Mouse (Mus musculus): ENCODE results near the gene Plscr2. TPM values are rescaled to one million over a fixed set of nuclear protein-coding genes. Genes with fewer than 3 reads are reported as not detected.
A peak's percentile ranks its signal among the peaks of the same experiment; 100 is the strongest.

The Plscr2 gene
- polyA plus RNA-seq, 1 experiment, result not detected

DNA sequence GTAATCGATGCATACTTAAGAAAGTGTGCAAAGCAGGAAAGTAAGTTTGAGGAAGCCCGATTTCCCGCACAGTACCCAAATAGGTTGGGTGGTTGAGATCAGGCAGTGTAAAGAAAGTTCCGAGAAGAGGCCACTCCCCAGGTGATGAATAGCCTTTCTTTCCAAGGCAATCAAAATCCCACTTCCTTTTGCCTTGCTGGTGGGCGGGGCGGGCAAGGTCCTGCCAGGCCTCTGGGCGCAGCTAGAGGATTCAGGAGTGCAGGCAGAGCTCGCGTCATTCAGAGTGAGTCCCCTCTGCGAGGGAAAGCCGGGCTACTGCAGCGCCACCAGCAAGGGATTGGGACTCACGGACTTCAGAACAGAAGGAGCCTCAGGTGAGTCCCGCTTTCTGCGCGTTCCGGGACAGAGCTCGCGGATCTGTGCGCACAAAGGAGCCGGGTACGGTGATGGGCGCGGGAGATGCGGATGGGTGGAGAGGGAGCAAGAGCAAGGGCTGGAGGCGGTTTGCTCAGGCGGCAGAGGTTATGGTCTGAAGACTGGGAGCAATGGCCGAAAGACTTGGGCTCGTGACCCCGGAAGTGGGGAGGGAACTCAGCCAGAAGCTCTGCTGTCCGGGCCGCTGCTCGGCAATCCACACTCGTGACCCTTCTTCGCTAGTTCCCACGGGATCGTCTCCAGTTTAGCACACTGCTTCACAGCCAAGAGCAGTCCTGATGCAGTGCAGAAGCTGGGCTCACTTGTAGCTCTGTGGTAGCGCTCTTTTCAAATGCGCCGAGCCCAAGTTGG lies 25.2 kb upstream of the Plscr2 start:
- Histone ChIP-seq H3K4me3 (ENCODE audit: insufficient read depth, low read depth, low read length) (peak overlapping the region; percentile 61), H3K4me1 (ENCODE audit: control insufficient read depth, insufficient read depth, low read length) (peaks cover 4% of the 10 kb centered on the region), H3K27ac (ENCODE audit: insufficient read depth, low read depth, low read length) (no peak overlapping the region)
- 2% methylated on average over 40 of the region's 40 CpGs for WGBS
- TF ChIP-seq POLR2A (IDR thresholded peaks at IDR 0.05; ENCODE audit: insufficient read depth, low read depth, low read length) (no peak), CTCF (IDR thresholded peaks at IDR 0.05; ENCODE audit: insufficient read depth, low read depth, low read length) (no peak)

DNA sequence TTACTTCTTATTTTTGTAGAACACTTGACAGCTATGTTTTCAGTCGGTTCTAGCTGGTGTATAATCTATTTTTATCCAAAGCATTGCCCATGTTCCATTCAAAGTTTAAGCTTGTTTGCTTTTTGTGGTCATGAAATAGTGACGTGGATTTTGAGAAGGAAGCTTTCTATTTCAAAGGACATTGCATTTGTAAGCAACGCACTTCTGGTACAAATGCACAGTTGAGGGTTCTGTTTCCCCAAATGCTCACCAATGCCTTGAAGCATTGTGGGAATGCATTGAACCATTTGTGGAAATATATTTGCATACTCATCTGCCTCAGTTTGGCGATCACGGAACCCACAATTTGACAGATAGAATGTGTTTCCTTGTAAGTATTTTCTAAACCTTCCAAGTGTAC lies 22.7 kb upstream of the Plscr2 start:
- 58% methylated on average over 5 of the region's 5 CpGs for WGBS
- peaks cover 4% of the 10 kb centered on the region for H3K4me1 ChIP-seq (ENCODE audit: control insufficient read depth, insufficient read depth, low read length)
- H3K27ac ChIP-seq (ENCODE audit: insufficient read depth, low read depth, low read length), result no peak overlapping the region
- no peak overlapping the region for H3K4me3 ChIP-seq (ENCODE audit: insufficient read depth, low read depth, low read length)
- no peak for TF ChIP-seq CTCF (IDR thresholded peaks at IDR 0.05; ENCODE audit: insufficient read depth, low read depth, low read length)
- TF ChIP-seq POLR2A (IDR thresholded peaks at IDR 0.05; ENCODE audit: insufficient read depth, low read depth, low read length), result no peak

DNA sequence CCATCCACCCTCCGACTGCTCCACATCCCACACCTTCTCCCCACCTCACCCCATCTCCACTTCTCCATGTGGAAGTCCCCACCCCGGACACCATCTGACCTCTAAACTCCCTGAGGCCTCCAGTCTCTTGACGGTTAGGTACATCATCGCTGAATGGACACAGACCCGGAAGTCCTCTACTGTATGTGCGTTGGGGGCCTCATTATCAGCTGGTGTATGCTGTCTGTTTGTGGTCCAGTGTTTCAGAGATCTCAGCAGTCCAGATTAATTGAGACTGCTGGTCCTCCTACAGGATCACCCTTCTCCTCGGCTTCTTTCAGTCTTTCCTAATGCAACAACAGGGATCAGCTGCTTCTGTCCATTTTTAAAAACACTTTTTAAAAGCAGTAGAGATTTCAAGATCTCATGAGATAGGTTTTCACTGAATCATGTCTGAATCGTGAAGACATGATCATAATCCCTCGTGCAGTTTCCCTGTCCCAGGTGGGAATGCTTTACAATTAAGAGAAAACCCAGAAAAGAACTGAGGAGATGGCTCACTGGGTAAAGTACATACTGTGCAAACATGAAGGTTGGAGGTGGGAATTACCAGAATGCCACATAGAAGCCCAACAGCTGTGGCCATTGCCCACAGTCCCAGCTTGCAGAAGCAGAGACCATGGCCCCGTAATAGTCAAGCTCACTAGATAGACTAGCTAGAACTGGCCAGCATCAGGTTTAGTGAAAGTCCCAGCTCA lies 21.6 kb upstream of the Plscr2 start:
- TF ChIP-seq CTCF (IDR thresholded peaks at IDR 0.05; ENCODE audit: insufficient read depth, low read depth, low read length) (no peak), POLR2A (IDR thresholded peaks at IDR 0.05; ENCODE audit: insufficient read depth, low read depth, low read length) (no peak)
- H3K4me1 ChIP-seq (ENCODE audit: control insufficient read depth, insufficient read depth, low read length), result peaks cover 4% of the 10 kb centered on the region
- H3K4me3 ChIP-seq (ENCODE audit: insufficient read depth, low read depth, low read length), result no peak overlapping the region
- no peak overlapping the region for H3K27ac ChIP-seq (ENCODE audit: insufficient read depth, low read depth, low read length)
- 95% methylated on average over 10 of the region's 10 CpGs for WGBS

DNA sequence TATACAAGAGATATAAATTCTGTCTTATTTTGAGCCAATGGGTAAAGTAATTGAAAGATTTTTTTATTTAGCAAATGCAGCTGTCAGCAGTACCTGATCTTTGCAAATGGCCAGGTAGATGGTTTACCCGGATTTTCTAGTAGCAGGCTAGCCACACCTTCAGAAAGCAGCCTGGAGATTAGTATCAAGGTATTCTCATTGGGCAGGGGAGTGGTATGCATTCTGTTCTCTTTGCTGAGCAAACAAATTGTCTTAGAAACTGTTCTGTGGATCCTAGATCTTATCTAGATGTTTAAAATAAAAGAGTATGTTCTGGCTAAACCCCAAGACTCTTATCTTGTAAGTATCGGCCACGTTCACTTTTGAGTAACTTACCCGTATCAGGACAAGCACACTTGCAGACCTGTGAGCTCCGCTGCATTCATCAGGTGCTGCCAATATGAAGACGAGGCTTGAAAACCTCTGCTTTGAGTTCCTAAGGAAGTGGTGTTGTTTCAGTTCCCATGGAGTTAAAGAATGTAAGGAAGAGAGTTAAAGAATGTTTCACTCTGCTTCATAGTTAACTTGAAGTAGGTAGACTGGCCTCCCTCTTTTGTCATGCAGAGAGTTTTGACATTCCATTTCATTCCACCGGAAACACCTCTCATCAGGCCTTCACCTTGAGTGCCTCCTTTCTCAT lies 14.8 kb upstream of the Plscr2 start:
- Histone ChIP-seq H3K4me1 (ENCODE audit: control insufficient read depth, insufficient read depth, low read length) (no peaks in the 10 kb centered on the region), H3K4me3 (ENCODE audit: insufficient read depth, low read depth, low read length) (no peak overlapping the region), H3K27ac (ENCODE audit: insufficient read depth, low read depth, low read length) (no peak overlapping the region)
- 90% methylated on average over 7 of the region's 7 CpGs for WGBS
- no peak for TF ChIP-seq CTCF (IDR thresholded peaks at IDR 0.05; ENCODE audit: insufficient read depth, low read depth, low read length)
- no peak for TF ChIP-seq POLR2A (IDR thresholded peaks at IDR 0.05; ENCODE audit: insufficient read depth, low read depth, low read length)

DNA sequence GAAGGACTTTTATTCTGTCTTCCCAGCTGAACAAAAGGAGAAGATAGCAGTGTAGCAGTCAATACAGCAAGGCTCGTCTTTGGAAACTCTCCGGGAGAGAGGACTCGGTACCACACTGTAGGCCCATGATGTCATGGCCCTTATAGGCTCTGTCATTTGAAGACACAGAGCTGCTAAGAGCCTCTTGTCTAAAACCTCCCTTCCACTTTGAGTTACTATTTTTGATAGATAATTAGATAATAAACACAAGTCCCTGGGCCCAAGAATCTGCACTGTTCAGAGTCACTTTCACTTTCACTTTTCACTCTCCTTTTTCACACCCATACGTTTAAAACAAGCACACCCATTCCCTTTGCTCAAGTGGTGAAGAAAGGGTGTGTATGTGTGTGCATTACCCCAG lies 9.7 kb upstream of the Plscr2 start:
- Histone ChIP-seq H3K27ac (ENCODE audit: insufficient read depth, low read depth, low read length) (no peak overlapping the region), H3K4me3 (ENCODE audit: insufficient read depth, low read depth, low read length) (no peak overlapping the region), H3K4me1 (ENCODE audit: control insufficient read depth, insufficient read depth, low read length) (no peaks in the 10 kb centered on the region)
- 82% methylated on average over 4 of the region's 4 CpGs for WGBS
- TF ChIP-seq CTCF (IDR thresholded peaks at IDR 0.05; ENCODE audit: insufficient read depth, low read depth, low read length) (no peak), POLR2A (IDR thresholded peaks at IDR 0.05; ENCODE audit: insufficient read depth, low read depth, low read length) (no peak)

DNA sequence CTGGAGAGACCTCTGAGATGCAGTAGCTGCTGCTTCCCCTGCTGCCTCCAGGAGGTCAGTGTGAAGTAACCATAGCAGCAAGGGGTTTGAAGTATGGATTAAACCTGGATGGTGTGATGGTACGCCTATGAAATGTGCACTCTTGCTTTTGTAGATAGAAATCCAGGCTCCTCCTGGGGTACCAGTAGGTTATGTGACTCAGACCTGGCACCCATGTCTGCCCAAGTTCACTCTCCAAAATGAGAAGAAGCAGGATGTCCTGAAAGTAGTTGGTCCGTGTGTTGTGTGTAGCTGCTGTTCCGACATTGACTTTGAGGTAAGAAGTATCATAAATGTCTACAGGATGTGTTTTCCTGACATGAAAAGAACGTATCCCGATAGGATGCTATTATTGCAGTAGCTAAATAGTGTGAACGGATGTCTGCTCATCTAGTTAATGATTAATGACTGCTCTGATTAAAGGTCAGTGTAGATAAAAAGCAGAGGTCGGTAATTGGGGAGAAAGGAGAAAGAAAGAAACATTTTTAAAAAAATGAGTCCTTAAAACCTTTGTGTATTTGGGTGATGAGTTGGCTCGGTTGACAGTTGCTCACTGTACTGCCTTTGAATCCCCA lies 8.7 kb upstream of the Plscr2 start:
- TF ChIP-seq CTCF (IDR thresholded peaks at IDR 0.05; ENCODE audit: insufficient read depth, low read depth, low read length) (no peak), POLR2A (IDR thresholded peaks at IDR 0.05; ENCODE audit: insufficient read depth, low read depth, low read length) (no peak)
- WGBS, result 90% methylated on average over 8 of the region's 8 CpGs
- Histone ChIP-seq H3K27ac (ENCODE audit: insufficient read depth, low read depth, low read length) (no peak overlapping the region), H3K4me3 (ENCODE audit: insufficient read depth, low read depth, low read length) (no peak overlapping the region), H3K4me1 (ENCODE audit: control insufficient read depth, insufficient read depth, low read length) (no peaks in the 10 kb centered on the region)

DNA sequence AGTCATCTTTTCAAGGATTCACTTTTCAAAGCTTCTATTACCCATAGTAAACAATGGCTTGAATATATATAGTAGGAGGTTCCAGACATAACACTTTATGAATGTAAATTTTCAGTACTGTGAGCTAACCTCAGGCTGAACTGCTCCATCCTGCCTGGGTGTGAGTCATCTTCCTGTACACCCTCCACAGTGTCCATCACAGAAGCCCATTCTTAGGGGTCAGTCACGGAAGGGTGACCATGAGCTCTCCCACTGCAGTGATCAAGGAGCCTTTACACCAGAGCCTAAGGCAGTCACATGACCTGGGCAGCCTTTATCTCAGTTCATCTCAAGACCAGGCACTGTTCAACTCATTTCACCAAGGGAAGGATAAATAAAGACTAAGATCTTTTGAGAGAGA lies 7.7 kb upstream of the Plscr2 start:
- Histone ChIP-seq H3K27ac (ENCODE audit: insufficient read depth, low read depth, low read length) (no peak overlapping the region), H3K4me1 (ENCODE audit: control insufficient read depth, insufficient read depth, low read length) (no peaks in the 10 kb centered on the region), H3K4me3 (ENCODE audit: insufficient read depth, low read depth, low read length) (no peak overlapping the region)
- TF ChIP-seq CTCF (IDR thresholded peaks at IDR 0.05; ENCODE audit: insufficient read depth, low read depth, low read length), result no peak
- TF ChIP-seq POLR2A (IDR thresholded peaks at IDR 0.05; ENCODE audit: insufficient read depth, low read depth, low read length), result no peak
- WGBS, result 95% methylated on average over 1 of the region's 1 CpGs

DNA sequence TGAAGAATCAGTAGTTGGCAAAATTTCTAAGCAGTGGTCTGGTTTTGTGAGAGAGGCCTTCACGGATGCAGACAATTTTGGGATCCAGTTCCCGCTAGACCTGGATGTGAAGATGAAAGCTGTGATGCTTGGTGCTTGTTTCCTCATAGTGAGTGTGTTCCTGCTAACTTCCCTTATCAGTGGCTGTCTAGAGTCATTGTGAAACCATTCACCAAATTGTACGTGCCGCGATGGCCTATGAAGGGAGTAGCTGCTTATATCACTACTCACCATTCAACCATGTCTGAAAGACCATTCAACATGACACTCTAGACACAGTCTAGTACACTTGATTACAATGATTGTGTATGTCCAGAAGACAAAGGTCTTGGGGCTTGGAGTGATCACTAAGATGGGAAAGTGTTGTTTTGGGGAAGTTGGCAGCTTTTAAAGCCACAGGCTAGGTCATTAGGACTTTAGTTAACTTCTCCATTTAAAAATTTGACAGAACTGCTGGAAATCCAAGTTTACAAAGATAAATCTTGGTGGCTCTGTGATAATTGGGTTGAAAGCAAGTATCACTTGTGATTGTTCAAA lies 5.5 kb upstream of the Plscr2 start:
- no peak for TF ChIP-seq CTCF (IDR thresholded peaks at IDR 0.05; ENCODE audit: insufficient read depth, low read depth, low read length)
- TF ChIP-seq POLR2A (IDR thresholded peaks at IDR 0.05; ENCODE audit: insufficient read depth, low read depth, low read length), result no peak
- Histone ChIP-seq H3K4me1 (ENCODE audit: control insufficient read depth, insufficient read depth, low read length) (no peaks in the 10 kb centered on the region), H3K4me3 (ENCODE audit: insufficient read depth, low read depth, low read length) (no peak overlapping the region), H3K27ac (ENCODE audit: insufficient read depth, low read depth, low read length) (no peak overlapping the region)
- WGBS, result 95% methylated on average over 5 of the region's 5 CpGs
